Mouse (Mus musculus): Measurements from ENCODE around the gene Fcrl1.
"Not testable (repeated sequence)": the region's sequence is repeated elsewhere in the genome, so short reads cannot be mapped to it uniquely, and the experiment has no call there.

The Fcrl1 gene

GRCm38 (mm10) chr3:87376195-87377165 lies at the start of gene Fcrl1:
TSS of gene Fcrl1 (plus strand) at chr3:87376387.
- no peak for DNase-seq (ENCODE audit: low spot score in 2 of 2)

DNA sequence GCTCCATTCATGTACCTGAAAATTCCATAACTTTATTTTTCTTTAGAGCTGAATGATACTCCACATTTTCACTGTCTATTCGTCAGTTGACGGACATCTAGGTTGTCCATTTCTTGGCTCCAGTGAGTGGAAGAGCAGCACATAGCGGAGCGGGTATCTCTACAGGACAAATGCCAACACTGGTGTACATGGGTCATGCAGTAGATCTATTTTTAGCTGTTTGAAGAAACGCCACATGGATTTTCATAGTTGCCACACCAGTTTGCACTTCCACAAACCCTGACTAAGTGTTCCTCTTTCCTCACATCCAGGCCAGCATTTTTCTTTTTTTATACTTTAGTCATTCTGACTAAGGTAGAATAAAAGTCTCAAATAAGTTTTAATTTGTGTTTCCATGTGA lies 38.3 kb upstream of the Fcrl1 start:
- DNase-seq (ENCODE audit: low spot score in 2 of 2), result no peak

DNA sequence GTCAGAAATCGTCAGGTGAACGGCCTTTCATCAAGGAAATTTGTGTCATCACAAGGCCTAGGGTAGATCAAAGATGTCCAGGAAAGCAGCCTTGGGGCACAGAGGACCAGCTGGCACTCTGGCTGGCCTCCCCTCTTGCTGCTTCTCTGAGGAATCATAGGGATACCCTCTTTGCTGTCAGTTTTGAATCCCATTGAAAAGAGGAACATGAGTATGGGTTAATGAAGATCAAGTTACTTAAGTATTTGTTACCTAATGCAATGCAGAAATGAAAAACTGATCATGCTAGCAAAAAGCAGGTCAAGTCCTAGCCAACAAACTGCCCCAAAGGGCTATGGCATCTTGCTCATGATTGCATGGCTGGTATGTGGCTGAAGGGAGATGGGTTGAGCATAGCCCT lies 25.2 kb upstream of the Fcrl1 start:
- not testable (repeated sequence) for DNase-seq (ENCODE audit: low spot score in 2 of 2)

GRCm38 (mm10) chr3:87357581-87357980 lies 18.6 kb upstream of the Fcrl1 start, which contains the start of gene Cd5l:
TSS of gene Cd5l (plus strand) at chr3:87357881.
- no peak for DNase-seq (ENCODE audit: low spot score in 2 of 2)

DNA sequence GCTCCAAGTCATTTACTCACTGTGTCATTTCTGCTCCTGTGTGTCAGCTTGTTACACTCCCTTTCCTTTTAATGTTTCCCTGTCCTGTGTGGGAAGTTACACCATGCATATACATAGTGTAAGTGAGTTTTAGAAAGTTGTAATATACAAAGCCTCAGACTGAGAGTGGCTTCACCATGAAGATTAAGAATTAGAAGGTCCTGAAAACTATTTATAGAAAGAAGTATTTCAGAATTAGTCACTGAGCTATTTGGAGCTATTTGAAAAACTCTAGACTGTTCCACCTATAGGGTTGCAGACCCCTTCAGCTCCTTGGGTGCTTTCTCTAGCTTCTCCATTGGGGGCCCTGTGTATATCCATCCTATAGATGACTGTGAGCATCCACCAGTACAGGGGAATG lies 17.0 kb upstream of the Fcrl1 start:
- no peak for DNase-seq (ENCODE audit: low spot score in 2 of 2)

GRCm38 (mm10) chr3:87360466-87360865 lies 15.7 kb upstream of the Fcrl1 start:
- no peak for DNase-seq (ENCODE audit: low spot score in 2 of 2)

DNA sequence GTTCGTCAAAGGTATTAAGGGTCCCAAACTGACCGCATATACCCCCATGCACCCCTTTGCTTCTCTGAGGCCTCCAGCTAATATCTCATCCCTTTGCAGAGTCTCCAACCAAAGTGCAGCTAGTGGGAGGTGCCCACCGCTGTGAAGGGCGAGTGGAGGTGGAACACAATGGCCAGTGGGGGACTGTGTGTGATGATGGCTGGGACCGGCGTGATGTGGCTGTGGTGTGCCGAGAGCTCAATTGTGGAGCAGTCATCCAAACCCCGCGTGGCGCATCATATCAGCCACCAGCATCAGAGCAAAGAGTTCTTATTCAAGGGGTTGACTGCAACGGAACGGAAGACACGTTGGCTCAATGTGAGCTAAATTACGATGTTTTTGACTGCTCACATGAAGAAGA lies 10.5 kb upstream of the Fcrl1 start:
- DNase-seq (ENCODE audit: low spot score in 2 of 2), result no peak

DNA sequence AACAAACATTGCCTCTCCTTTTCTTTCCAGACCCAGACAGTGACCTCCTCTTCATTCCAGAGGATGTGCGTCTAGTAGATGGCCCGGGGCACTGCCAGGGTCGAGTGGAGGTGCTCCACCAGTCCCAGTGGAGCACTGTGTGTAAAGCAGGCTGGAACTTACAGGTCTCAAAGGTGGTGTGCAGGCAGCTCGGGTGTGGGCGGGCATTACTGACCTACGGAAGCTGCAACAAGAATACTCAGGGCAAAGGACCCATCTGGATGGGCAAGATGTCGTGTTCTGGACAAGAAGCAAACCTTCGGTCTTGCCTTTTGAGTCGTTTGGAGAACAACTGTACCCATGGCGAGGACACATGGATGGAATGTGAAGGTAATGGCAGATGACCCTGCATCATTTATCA lies 8.7 kb upstream of the Fcrl1 start:
- DNase-seq (ENCODE audit: low spot score in 2 of 2), result no peak

- DNase-seq (ENCODE audit: low spot score in 2 of 2), result no peak
These were observed 7.0 kb upstream of the Fcrl1 start for GRCm38 (mm10) chr3:87369181-87369580.

DNA sequence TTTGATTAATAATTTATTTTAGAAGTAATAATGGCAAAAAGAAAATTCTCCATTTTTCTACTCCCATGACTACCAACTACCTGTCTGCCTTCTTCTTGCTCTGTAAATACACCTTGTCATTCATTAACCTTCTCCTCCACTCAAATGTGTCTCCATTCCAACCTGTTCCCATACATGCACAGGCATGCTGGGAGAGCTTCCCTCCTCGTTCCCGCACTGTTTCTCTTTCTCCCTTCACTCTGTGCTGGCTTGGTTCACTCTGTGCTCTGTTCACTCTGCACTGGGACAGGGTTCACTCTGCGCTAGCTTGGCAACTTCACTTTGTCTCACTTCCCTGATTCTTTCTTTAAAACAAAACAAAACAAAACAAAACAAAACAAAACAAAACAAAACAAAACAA lies 1.0 kb downstream of the Fcrl1 start:
- DNase-seq (ENCODE audit: low spot score in 2 of 2), result no peak

- DNase-seq (ENCODE audit: low spot score in 2 of 2), result no peak
These were observed 1.5 kb downstream of the Fcrl1 start for GRCm38 (mm10) chr3:87377719-87378118.

DNA sequence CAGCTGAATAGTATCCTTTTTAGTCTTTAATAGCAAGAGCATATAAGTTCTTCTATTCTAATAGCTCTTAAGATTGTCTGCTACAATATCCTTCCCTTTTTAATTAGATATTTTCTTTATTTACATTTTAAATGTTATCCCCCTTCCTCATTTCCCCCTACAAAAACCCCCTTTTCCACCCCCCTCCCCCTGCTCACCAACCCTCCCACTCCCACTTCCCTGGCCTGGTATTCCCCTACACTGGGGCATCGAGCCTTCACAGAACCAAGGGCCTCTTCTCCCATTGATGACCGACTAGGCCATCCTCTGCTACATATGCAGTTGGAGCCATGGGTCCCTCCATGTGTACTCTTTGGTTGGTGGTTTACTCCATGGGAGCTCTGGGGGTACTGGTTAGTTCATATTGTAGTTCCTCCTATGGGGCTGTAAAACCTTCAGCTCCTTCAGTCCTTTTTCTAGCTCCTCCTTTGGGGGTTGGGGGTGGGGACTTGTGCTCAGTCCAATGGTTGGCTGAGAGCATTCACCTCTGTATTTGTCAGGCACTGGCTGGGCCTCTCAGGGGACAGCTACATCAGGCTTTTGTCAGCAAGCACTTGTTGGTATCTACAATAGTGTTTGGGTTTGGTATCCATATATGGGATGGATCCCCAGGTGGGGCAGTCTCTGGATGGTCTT lies 3.6 kb downstream of the Fcrl1 start:
- not testable (repeated sequence) for DNase-seq (ENCODE audit: low spot score in 2 of 2)

DNA sequence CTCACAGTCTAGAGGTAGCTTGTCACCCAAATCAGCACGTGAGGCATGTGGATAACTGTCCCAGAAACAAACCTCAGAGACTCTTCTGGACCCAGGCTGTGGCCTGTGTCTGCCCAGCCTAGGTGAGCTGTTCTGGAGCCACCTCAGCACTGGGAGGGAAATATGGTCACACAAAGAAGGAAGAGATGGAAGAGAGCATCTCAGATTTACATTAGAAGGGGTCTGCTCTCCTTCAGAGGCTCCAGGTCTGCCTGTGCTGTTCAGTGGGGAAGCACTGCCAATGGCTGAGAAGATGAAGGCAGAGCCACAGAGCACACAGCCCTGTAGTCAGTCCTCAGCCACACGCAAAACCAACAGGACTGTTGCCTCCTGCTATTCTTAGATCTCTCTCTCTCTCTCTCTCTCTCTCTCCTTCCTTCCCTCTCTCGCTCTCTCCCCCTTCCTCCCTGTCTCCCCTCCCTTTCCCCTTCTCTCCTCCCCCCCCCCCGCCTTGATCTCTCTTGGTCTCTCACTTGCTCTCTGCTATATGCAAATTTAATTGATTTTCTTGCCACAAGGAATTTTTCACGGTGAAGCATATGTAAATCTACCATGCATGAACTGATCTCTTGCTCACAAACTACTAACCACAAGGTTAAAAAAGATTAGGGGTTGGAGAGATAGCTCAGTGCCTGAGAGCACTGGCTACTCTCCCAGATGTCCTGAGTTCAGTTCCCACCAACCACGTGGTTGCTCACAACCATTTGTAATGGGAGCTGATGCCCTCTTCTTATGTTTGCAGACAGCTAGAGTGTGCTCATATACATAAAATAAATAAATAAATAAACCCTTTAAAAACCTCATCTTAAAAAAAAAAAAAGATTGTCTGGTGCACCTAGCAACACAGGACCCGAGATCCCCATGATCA lies 5.9 kb downstream of the Fcrl1 start:
- no peak for DNase-seq (ENCODE audit: low spot score in 2 of 2)

GRCm38 (mm10) chr3:87383308-87383707 lies 7.1 kb downstream of the Fcrl1 start:
- DNase-seq (ENCODE audit: low spot score in 2 of 2), result no peak

GRCm38 (mm10) chr3:87385105-87385504 lies 8.9 kb downstream of the Fcrl1 start:
- no peak for DNase-seq (ENCODE audit: low spot score in 2 of 2)

GRCm38 (mm10) chr3:87390935-87391334 lies 14.7 kb downstream of the Fcrl1 start:
- no peak for DNase-seq (ENCODE audit: low spot score in 2 of 2)

DNA sequence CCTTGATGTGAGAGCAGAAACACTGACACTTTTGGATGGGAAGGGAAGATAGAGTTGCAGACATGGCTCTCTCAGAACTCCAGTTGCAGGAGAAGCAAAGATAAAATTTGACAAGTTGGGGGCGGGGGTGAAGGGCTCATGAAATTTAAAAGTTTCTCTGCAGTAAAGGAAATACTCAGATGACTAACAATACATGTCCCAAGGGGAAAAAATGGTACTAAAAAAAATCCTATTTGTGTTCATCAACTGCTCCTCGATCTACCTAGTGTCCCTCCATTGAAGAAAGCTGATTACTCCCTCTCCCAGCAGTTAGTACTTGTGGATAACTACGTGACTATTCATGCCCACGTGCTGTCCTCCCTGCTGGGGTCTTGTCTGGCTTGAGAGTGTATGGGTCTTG lies 22.6 kb downstream of the Fcrl1 start:
- DNase-seq (ENCODE audit: low spot score in 2 of 2), result no peak

GRCm38 (mm10) chr3:87399906-87400305 lies 23.7 kb downstream of the Fcrl1 start:
- DNase-seq (ENCODE audit: low spot score in 2 of 2), result no peak

GRCm38 (mm10) chr3:87401321-87401720 lies 25.1 kb downstream of the Fcrl1 start:
- no peak for DNase-seq (ENCODE audit: low spot score in 2 of 2)

DNA sequence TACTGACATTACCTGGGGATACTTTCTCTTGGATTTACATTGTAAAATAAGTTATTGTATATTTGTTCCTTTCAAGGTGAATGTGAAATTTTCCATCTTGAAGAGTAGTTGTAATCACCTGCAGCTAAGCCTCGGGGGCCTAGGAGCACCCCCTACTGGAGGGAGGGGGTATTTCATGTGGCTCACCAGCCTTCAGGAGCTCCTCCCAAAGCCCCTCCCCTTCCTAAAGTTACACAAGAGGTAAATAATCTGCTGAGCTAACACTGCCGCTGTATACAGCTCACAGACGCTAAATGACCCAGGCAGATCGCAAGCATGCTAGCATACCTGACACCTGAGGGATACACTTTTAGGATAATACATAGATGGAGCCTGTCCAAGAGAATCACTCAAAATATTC lies 32.0 kb downstream of the Fcrl1 start:
- DNase-seq (ENCODE audit: low spot score in 2 of 2), result no peak

- no peak for DNase-seq (ENCODE audit: low spot score in 2 of 2)
These were observed 33.2 kb downstream of the Fcrl1 start for GRCm38 (mm10) chr3:87409196-87409935.
